Mouse (Mus musculus) erythroid progenitor cell, adult 5-6 weeks (primary cell): ENCODE results near the gene Tmem262. TPM values are rescaled to one million over a fixed set of nuclear protein-coding genes. Genes with fewer than 3 reads are reported as not detected.

Experiments
- ATAC-seq: replicated peaks from 2 replicates; pipeline ENCODE4 v1.8.0; 2016; ENCODE audit warnings: moderate number of reproducible peaks, mild to moderate bottlenecking, moderate TSS enrichment, inconsistent platforms; ENCODE audit not compliant: poor library complexity, low FRiP score, severe bottlenecking
- total RNA-seq, 2 experiments: library from RNA; stranded (forward) in 1 of 2; stranded (reverse) in 1 of 2; fragments of 150-400 nt in 1 of 2; fragments of 186-747, 209-891 nt in 1 of 2; gene quantifications; 2 replicates each; pipeline versions ENCODE4 v1.2.3 to v1.2.4; 2015 to 2017; ENCODE audit warnings: low replicate concordance in 2 of 2

Tmem262 gene
- total RNA-seq, 2 experiments from 2014 or later, result not detected

DNA sequence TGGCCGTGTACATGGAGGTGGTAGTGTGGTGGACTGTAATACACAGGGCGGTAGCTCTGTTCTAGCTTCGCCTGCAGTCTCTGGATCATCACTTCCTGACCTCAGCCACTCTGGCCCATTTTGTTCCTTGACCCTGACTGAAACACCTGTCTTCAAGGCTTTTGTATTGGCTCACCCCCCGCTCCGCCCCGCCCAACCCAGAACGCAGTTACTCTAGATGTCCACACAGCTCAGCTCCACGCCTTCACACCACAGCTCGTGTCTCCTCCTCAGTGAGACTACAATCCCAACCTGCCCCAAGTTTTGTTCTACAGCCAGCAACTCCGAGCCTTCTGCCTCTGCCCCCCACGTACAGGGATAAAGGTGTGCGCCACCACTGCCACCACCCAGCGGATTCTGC is 9.0 kb downstream of the Tmem262 start:
- no peak for ATAC-seq

DNA sequence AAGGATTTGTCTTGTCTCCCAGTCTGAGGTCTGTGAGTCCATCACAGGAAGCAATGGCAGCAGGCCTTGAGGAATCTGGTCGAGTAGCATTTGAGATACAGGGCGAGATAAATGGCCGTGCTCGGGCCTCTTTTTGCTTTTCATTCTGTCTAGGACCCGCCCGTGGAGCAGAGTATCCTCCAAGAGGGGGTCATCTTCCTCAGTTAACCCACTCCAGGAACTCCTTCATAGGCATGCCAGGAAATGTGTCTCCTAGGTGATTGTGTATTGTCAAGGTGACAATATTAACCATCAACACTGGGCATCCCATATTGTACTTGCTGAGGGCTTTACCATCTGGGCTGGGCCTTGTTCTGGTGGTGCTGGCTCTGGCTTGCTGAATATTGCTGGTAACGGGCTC is 14.3 kb downstream of the Tmem262 start, which contains the start of gene AC131692.1:
AC131692.1 (plus strand) TSS at position 301 of the 400 bp plus-strand sequence.
- ATAC-seq, result no peak

DNA sequence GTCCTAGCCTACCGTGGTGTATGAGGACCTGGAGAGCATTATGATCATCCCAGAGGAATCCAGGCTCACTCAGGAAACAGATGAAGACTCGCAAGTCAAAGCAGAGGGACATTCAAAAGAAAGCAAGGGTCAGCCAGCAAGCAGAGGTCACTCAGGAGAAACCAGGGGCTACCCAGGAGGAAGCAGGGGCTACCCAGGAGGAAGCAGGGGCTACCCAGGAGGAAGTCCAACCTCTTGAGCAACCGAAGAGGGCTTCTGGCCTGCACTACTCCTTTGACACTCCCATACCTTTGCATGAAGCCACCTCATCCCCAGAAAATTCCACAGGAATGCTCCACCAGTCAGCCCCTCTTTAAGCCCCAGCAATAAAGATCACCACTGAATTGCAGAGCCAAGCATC is 18.0 kb downstream of the Tmem262 start:
- no peak for ATAC-seq

DNA sequence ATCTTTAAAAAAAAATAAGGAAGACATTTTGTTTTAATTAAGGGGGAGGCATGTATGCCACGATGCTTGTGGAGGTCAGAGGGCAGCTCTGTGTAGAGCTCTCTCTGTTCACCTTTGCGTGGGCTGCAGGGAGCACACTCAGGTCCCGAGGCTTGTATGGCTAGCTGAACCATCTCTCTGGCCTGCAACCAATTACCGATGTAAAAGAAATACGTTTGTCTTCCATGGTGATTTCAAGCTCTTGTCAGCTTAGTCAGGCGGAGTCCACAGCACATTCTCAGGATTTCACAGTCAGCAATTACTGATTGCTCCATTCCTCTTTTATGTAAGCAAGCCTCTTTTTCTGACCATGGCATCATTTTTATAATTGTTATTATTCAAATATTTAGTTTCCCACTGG is 21.4 kb downstream of the Tmem262 start:
- no peak for ATAC-seq

DNA sequence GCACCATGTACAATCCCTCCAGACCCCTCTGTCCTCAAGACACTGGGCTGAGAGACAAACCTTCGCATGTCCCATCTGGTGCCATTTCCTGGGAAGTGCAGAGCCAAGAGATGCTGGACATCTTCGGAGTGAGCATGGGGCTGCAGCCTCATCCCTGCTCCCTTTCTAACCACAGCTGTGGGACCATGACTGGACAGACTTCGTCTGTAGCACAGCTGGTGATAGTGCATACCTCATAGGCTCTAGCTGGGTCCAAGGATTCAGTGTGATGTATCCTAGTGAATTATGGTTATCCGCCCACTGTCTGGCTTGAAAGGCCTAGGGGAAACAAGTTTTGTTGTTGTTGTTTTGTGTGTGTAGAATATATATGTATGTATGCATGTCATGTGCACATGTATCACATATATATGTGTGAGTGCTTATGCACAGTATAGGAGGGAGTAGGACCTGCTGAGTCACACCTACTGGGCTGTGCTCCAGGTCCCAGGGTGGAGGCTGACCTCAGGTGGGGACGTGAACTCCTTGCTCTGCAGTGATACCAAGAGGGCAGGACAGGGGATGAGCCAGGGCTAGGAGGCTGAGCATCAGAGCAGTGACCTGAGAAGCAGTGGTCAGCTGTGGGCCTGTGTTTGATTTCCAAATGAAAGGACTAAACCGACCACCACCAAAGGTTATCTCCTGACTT is 22.5 kb downstream of the Tmem262 start:
- ATAC-seq, result peak; percentile 97

DNA sequence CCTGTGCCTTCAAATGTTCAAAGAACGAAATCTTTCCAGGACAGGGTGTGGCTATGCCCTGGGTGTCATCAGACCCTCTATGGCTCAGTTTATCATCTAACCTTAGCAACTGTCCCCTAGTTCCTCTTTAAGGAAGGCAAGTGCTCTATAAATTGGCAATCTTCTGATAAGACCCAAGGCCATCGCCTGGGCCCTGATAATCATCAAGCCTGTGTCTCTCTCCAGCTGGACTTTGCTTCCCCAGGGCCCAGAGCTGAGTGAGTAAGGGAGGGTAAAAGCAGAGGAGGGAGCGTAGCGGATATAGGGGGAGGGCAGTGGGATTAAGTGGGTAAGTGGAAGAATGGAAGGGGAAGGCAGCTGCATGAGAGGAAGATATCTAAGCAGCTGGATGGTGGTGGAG is 24.6 kb downstream of the Tmem262 start:
- no peak for ATAC-seq

DNA sequence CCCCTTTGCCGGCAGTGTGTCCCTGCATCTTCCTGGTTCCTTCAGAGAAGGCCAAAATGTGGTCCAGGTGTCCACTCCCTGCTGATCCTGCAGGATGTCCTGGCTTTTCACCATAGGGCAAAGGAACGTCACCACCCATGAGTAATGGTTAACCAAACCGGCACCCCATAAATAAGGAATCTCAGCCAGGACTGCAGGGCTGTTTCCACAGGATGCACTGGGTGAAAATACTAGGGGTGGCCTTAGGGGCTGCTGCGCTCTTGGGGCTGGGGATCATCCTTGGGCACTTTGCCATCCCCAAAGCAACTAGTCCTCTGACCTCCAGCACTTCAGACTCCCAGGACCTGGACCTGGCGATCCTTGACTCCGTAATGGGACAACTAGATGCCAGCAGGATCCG is 25.8 kb downstream of the Tmem262 start, which contains the start of gene Naaladl1:
Naaladl1 (plus strand) TSS at position 197 of the 400 bp plus-strand sequence.
- ATAC-seq, result no peak

DNA sequence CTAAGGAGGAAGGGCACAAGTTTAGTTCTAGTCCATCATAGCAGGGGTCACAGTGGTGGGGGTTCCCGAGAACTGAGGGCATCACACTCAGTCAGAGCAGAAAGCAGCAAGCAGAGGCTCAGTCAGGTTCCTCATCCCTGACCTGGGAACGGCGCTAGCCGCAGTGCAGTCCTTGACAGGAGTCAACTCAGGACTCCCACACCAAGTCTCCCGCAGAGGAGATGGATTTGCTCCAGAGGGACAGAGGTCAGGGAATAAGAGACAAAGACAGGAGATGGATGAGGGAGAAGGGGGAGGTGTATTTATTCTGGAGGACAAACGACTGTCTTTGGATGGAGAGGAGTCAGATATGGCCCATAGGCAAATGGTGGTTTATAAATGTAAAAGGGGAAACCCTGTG is 33.3 kb downstream of the Tmem262 start:
- no peak for ATAC-seq

DNA sequence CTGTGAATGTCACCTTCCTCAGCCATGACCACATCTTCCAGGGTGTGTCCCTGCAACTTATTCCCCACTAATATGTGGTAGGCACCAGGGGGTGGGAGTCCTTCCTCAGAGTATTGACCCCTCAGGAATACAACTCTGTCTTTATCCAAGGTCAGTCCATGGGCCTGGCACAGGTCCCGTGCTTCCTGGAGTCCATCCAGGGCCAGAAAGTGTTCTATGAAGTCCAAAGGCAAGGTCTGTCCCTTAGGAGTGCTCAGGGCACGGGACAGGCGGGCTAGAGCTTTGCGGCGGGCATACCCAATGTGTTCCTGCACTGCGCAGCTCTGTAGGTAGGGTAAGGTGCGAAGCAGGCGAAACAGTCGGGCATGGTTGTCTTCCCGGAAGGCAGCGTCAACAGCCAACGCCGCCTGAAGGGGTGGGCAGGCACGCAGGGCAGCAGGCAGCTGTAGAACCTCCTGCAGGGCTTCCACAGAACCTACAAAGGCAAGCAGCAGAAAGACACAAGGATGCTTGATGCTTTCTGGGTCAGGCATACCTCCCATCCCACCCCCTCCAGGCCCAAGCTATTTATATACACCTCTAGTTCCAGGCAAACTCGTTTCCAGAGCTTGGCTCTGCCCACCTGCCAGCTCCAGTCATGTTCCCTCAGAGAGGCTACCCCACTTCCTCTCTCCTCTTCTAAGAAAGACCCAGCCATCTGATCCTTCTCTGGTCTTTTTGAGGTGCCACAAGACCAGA is 36.4 kb downstream of the Tmem262 start:
- no peak for ATAC-seq

DNA sequence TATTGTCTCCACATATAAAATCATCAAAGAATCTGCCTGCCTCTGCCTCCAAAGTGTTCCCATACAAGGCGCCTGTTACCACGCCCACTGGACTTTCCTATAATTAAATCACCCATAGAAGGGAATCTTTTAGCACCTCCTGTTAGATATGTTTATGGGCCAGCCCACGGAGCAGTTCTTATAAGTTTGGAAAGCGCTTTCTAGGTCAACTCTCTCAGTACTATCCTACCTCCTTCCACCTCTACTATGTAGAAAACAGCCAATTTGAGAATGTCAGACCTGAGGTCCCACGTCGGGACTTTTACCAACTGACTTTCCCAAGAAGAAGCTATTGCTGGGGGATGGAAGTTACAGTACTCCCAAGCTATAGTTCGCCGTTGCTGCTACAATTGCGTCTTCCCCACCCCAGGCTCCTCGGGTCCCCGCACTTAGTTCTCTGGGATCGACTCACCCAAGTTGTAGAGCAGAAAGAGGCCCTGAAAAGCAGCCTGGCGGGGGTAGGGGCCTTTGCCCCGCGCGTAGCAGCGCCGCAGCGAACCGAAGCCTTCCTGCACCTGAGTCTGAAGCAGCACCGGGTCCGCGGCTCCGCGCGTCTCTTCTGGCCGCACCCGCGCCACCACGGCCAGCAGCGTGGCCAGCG is 37.6 kb downstream of the Tmem262 start:
- ATAC-seq, result no peak

DNA sequence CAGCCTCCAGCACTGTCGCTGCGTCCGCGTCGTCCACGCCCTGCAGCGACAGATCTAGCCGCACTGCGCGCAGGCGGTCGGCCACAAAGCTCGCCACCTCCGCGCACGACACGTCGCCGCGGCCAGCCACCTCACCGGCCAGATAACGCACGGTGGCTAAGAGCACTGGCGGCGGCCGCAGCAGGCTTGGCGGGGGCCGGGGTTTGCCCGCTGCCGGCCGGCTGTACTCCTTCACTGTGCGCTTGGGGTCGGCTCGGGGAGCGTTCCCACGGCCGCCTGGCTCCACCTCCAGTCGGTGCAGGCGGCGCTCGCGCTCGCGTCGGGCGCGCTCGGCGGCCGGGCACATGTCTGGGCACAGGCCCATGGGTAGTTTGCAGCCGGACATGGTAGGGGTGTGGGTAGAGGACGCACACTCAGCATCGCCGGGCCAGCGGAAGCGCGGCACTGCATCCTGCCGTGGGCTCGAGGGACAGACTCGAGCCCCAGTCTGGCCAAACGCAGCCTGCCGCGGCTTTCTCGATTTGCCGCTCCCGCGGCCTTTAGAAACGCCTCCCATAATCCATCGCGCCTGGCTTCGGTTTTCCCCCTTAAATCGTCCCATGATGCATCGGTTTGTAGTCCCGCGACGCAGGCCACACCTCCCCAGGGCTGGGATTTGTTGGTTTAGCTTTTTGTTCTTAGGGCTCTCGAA is 38.3 kb downstream of the Tmem262 start, which contains the start of gene Sac3d1:
Sac3d1 (minus strand) TSS at position 665 of the 691 bp plus-strand sequence.
- peak; percentile 87 for ATAC-seq

DNA sequence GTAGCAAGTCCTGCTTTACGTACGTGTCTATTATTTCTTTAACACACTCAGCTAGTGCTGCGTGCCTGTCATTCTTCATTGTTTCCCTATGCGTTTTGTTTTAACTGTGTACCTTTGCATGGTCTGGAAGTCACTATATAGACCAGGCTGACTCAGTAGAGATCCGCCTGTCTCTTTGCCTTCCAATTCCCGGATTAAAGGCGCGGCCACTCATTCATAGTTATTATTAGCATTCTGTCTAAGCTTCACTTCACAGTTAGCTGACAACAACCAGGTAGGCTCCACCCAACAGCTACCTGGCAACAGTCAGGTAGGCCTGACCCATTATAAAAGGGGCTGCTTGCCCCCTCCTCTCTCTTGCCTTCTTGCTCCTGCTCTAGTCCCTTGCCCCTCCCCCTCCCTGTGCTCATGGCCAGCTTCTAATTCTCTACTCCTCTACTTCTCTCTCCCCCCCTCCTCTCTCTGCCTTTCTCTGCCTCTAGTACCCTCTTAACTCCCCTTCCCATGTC is 38.9 kb downstream of the Tmem262 start:
- peak; percentile 23 for ATAC-seq

DNA sequence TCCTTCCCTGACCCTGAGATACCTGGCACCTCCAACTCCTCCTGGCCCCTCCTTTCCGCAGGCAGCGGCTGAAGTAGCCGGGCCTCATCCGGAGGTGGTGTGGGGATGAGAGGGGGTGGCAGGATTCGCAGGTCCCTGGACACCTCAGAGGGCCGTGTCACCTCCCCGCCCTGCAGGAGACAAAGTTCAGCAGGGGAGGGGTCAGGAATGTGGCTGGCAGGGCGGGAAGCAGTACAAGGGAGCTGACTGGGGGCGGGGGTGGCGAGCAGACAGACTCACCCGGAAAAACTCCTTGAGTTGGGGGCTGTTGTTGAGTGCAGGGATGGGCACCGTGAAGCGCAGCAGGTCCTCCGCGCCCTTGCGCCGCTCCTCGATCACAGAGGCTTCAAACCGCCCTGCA is 41.9 kb downstream of the Tmem262 start:
- no peak for ATAC-seq

DNA sequence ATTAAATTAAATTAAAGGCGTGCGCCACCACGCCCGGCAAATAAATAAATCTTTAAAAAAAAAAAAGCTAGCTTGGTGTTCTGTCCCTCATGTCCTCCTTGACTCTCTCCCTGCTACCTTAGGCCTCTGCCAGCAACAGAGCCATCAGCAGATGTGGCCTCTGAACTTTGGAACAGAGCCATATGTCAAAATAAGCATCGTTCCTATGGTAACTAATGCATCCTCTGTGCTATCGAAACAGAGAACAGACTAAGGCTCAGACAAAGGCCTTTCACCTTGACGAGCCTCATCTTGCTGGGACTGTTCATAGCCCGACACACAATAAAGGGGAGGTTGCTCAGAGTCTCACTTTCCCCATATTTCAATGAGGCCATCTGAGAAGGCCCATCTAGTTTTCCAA is 43.5 kb downstream of the Tmem262 start:
- no peak for ATAC-seq

DNA sequence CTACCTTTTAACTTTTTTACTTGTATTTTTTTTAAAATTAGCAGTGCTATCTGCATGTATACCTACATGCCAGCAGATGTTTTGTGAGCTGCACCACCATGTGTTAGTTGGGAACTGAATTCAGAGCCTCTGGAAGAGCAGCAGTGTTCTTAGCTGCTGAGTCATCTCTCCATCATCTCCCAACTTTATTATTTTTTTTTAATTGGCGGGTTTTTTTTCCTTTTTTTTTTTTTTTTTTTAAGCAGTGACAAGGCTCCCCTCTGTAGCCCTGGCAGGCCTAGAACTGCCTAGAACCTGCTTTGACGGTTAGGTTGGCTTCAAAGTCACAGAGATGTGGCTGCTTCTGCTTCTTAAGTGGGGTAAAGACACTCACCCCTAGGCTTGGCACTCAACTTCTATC is 45.1 kb downstream of the Tmem262 start:
- ATAC-seq, result no peak

DNA sequence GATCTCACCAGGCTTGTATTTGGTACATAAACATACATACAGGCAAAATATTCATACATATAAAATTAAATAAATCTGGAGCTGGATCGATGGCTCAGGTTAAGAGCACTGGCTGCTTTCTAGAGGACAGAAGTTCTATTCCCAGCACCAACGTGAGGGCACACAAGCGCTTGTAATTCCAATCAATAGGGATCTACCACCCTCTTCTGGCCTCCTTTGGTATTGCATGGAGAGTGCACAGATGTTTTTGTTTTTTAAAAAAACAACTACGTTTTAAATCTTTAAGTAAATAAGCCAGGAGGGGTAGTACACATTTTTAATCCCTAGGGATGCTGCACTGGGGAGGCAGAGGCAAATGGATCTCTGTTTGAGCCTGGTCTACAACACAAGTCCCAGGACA is 46.5 kb downstream of the Tmem262 start:
- ATAC-seq, result peak; percentile 39; the same call in 1 of the 2 replicates

DNA sequence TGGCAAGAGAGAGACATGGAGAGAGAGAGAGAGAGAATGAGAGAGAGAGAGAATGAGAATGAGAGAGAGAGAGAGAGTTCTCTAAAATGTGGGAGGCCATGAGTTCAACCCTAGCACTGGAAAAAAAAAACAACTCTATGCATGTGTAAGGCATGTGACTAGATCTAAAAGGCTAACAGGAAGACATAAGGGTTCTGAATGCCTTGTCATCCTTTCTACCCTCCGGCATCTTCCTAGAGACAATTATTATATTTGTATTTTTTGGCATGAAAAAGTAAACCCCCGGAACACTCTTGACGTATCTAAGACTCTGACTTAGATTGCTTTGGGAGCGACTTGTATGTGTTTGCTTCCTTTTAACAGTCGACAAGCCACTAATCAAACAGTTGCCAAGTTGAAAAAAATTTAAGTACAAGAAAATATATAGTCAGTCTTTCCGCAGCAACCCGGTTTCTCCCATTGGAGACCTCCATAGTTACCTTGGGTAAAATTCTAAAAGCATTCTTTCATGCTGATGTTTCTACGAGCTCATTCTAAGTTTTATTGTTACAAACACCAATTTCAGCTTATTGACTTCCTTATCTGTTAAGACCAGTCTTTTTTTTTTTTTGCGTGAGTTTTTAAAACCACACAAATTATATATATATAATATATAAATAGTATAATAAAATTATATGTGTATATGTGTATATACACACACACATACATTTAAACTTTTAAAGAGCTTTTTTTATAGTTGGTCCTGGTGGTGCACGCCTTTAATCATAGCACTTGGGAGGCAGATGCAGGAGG is 47.2 kb downstream of the Tmem262 start:
- ATAC-seq, result no peak

DNA sequence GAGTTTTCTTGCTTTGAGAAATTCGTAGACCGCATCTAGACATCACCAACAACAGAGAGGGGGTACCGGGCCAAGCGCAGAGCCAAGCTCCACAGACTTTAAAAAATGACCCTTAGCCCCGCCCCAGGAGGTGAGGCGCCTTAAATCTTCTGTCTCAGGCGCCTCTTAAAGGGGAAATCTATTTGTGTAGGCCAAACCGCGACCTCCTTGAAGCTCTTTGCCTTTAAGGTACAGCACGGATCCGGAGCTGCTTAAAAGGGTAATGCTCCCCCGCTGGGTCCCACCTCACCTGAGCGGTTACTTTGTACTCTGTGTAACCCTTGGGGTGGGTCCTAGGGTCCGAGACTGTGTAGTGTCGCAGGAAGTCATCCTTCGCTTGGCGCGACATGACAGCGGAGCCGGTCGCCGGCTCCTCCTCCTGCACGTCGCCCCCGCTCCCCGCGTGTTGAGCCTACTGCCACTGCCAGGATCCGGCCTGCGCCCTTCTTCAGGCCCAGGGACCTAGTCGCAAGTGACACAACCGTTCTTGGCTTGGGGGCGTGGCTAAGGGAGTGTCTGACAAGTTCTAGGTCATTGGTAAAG is 48.0 kb downstream of the Tmem262 start, which contains the start of gene Snx15:
Snx15 (minus strand) TSS at position 545 of the 582 bp plus-strand sequence.
- peak; percentile 86 for ATAC-seq
